Mouse (Mus musculus) myocyte (in vitro differentiated cells): ENCODE data around the gene Mettl9.

Experiments used
- MYOD1 ChIP-seq, 3 experiments: IDR thresholded peaks; one replicate each; pipeline ENCODE4 v1.6.1; 2011; ENCODE audit warnings: control low read depth in 2 of 3, low read depth in 2 of 3, mild to moderate bottlenecking in 2 of 3, moderate library complexity in 1 of 3; ENCODE audit not compliant: insufficient read length in 2 of 3, control insufficient read depth in 1 of 3
- POLR2A ChIP-seq: IDR thresholded peaks from one replicate; pipeline ENCODE4 v1.6.1; 2011; ENCODE audit warnings: low read depth, mild to moderate bottlenecking, control low read depth, moderate library complexity; ENCODE audit not compliant: insufficient read length
- TCF12 ChIP-seq: IDR thresholded peaks from one replicate; pipeline ENCODE4 v1.6.1; 2011; ENCODE audit warnings: mild to moderate bottlenecking, control low read depth; ENCODE audit not compliant: poor library complexity, insufficient read depth, severe bottlenecking
- TCF3 ChIP-seq: IDR thresholded peaks from one replicate; pipeline ENCODE4 v1.6.1; 2011; ENCODE audit warnings: low read depth, control low read depth; ENCODE audit not compliant: insufficient read length

- TF ChIP-seq POLR2A (no peak), TCF12 (no peak), TCF3 (no peak), MYOD1 (IDR thresholded peaks at IDR 0.05; ENCODE audit: control insufficient read depth in 1 of 3, insufficient read length in 2 of 3, low read depth in 2 of 3) (no peak)
Measured at GRCm38 (mm10) chr7:121059477-121060218, 25.4 kb downstream of the Mettl9 start.
